Mouse (Mus musculus): ENCODE measurements around the gene Bmp7. TPM values are rescaled to one million over a fixed set of nuclear protein-coding genes. Genes with fewer than 3 reads are reported as not detected.
A peak's percentile ranks its signal among the peaks of the same experiment; 100 is the strongest.

Bmp7 gene
- 7.4 and 9.7 TPM in 2 replicates for polyA plus RNA-seq (2015; fragmentation: Nextera tagmentation; extraction: Ambion mirVana)

DNA sequence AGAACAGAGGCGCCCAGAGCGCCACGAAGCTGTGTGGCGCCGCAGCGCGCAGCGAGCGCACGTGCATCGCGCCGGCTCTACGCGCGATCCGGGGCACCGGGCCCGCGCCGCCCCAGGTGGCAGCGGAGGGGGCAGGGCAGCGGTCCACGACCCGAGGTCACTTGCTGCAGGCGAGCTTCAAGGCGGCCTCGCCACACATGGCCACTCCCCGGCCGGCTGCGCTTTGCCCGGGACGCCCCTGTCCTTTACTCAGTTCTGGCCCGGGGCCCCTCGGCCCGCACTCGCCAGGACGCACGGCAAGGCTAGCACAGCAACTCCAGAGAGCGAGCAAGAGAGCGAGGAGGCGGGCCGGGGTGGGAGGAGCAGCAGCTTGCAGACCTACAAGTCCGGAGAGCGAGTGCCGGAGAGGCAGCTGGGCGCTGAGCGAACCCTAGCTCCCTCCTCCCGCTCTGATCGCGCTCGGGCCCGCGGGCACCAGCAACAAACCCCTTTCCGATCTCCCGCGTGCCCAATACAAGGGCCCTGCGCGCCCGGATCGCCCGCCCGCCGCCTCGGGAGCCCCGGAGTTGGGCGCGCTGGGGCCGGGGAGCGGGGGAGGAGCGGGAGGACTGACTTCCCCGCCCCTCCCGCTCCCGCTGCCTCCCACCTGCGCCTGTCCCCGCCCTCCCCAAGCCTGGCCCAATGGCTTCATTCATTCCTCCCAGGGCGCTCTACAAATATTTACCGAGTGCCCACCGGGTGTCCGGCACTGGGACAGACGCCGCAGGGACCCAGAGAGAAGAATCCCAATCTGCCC lies at the start of gene Bmp7:
Bmp7 (minus strand) TSS at position 319 of the 796 bp plus-strand sequence.
- Histone ChIP-seq H3K27ac (ENCODE audit: low read length) (no peak within 1 kb of the TSS), H3K9ac (replicated peaks; ENCODE audit: low read depth, low read length) (peak within 1 kb of the TSS; percentile 50), H3K27me3 (replicated peaks; ENCODE audit: control insufficient read depth, insufficient read depth, low read length) (peaks cover 63% of the 10 kb centered on the region), H3K4me2 (ENCODE audit: low read length) (peak within 1 kb of the TSS; percentile 96), H3K4me1 (replicated peaks; ENCODE audit: control insufficient read depth, insufficient read depth, low read length) (peaks cover 23% of the 10 kb centered on the region), H3K9me3 (ENCODE audit: control insufficient read depth, low read length) (no peaks in the 10 kb centered on the region), H3K4me3 (replicated peaks; ENCODE audit: low read length) (peak within 1 kb of the TSS; percentile 51), H3K36me3 (ENCODE audit: control insufficient read depth, insufficient read depth) (no peaks in the 10 kb centered on the region)
- ATAC-seq: peak; percentile 80
- under 1% methylated on average over 82 of the region's 82 CpGs for WGBS

DNA sequence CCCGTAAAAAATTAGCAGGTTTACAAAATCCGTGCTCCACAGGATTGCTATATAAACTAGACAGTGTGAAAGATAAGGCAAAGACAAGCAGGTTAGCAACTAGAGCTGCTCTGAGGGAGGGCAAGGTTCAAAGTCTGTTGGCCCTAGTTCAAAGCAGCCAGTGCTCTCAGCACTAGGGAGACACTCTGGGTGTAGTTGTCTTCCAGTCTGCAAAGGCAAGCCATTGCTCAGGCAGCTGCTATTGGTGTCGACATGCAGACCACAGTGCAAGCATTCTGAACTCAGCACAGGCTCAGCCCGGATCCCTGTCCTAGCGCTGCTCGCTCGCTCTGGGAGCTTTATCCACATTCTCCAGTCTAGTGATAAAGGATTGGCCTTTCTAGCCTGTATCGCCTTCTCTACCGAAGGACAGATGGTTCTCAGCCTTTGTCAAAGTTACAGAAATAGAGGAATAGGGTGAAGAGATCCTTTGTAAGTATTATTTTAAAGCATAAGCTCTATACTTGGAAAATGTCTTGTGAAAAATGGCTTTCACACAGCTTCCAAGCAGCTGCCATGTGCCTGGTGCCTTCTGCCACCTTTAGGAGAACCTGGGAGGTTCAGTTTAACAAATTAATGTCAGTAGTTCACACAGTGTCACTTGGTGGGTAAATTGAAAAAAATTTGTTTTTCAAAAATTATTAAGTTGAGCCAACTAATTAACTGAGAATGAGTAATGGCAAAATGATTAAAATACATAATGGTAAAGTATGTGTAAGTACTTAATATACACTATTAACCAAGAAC lies 42.8 kb upstream of the Bmp7 start:
- Histone ChIP-seq H3K27ac (ENCODE audit: low read length) (no peak overlapping the region), H3K36me3 (ENCODE audit: control insufficient read depth, insufficient read depth) (no peaks in the 10 kb centered on the region), H3K9me3 (ENCODE audit: control insufficient read depth, low read length) (no peaks in the 10 kb centered on the region), H3K27me3 (replicated peaks; ENCODE audit: control insufficient read depth, insufficient read depth, low read length) (no peaks in the 10 kb centered on the region), H3K4me2 (ENCODE audit: low read length) (no peak overlapping the region), H3K4me1 (replicated peaks; ENCODE audit: control insufficient read depth, insufficient read depth, low read length) (0 out of 2 replicates have a peak, but pooled peaks cover 3% of the 10 kb centered on the region), H3K9ac (replicated peaks; ENCODE audit: low read depth, low read length) (no peak overlapping the region), H3K4me3 (replicated peaks; ENCODE audit: low read length) (no peak overlapping the region)
- no peak for ATAC-seq
- 77% methylated on average over 9 of the region's 9 CpGs for WGBS

DNA sequence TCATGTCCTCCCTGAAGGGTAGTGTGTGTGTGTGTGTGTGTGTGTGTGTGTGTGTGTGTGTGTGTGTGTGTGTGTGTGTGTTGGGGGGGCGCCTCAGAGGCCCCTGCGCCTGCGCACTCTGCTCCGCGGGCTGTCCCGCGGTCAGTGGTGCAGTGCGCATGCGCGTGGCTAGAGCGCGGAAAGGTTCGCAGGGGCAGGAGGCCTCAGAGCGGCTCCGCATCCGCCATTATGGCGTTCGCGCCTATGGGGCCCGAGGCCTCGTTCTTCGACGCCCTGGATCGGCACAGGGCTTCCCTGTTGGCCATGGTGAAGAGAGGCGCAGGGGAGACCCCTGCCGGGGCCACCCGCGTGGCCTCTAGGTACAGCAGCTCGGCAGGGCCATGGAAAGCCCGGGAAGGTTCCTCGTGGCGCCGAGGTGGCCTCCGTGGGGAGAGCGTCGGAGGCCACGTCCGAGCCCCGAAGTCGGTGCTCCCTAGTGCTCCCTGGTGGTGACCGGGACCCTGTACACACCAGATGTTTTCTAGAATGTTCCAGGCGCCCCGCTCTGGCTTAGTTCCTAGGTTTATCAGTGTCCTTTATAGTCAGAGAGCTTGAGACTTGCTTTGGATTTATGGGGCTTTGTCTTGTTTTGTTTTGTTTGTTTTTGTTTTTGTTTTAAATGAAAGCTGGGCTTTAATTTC lies 39.7 kb upstream of the Bmp7 start:
- Histone ChIP-seq H3K4me3 (replicated peaks; ENCODE audit: low read length) (no peak overlapping the region), H3K36me3 (ENCODE audit: control insufficient read depth, insufficient read depth) (no peaks in the 10 kb centered on the region), H3K9ac (replicated peaks; ENCODE audit: low read depth, low read length) (no peak overlapping the region), H3K4me2 (ENCODE audit: low read length) (no peak overlapping the region), H3K27me3 (replicated peaks; ENCODE audit: control insufficient read depth, insufficient read depth, low read length) (no peaks in the 10 kb centered on the region), H3K4me1 (replicated peaks; ENCODE audit: control insufficient read depth, insufficient read depth, low read length) (peaks cover 15% of the 10 kb centered on the region), H3K27ac (ENCODE audit: low read length) (no peak overlapping the region), H3K9me3 (ENCODE audit: control insufficient read depth, low read length) (no peaks in the 10 kb centered on the region)
- 95% methylated on average over 43 of the region's 43 CpGs for WGBS
- no peak for ATAC-seq

DNA sequence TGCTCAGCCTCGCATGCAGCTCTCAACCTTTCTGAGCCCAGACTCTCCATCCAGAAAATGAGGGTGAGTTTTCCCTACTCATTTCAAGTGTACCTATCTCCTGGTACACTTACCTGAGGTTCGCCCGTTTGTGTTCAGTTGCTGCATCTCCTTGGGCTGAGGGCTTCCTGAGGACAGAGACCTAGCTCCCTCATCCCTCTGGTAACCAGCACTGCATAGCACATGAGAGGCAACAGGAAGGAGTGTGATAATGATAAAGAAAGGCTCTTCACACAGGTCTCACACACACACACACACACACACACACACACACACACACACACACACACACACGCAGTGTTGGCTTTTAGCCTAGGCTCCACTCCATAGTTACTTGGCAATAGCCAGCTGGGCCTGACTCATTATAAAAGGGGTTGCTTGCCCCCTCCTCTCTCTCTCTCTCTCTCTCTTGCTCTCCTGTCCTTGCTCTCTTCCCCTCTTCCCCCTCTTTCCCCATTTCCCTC lies 38.1 kb upstream of the Bmp7 start:
- Histone ChIP-seq H3K27me3 (replicated peaks; ENCODE audit: control insufficient read depth, insufficient read depth, low read length) (no peaks in the 10 kb centered on the region), H3K9me3 (ENCODE audit: control insufficient read depth, low read length) (no peaks in the 10 kb centered on the region), H3K9ac (replicated peaks; ENCODE audit: low read depth, low read length) (no peak overlapping the region), H3K4me2 (ENCODE audit: low read length) (no peak overlapping the region), H3K36me3 (ENCODE audit: control insufficient read depth, insufficient read depth) (no peaks in the 10 kb centered on the region), H3K4me1 (replicated peaks; ENCODE audit: control insufficient read depth, insufficient read depth, low read length) (peaks cover 15% of the 10 kb centered on the region), H3K27ac (ENCODE audit: low read length) (peak overlapping the region; percentile 18; the same call in 1 of the 2 replicates), H3K4me3 (replicated peaks; ENCODE audit: low read length) (no peak overlapping the region)
- ATAC-seq: 0 out of 2 replicates have a peak, but pooled peaks have one; percentile 28
- 47% methylated on average over 4 of the region's 4 CpGs for WGBS

DNA sequence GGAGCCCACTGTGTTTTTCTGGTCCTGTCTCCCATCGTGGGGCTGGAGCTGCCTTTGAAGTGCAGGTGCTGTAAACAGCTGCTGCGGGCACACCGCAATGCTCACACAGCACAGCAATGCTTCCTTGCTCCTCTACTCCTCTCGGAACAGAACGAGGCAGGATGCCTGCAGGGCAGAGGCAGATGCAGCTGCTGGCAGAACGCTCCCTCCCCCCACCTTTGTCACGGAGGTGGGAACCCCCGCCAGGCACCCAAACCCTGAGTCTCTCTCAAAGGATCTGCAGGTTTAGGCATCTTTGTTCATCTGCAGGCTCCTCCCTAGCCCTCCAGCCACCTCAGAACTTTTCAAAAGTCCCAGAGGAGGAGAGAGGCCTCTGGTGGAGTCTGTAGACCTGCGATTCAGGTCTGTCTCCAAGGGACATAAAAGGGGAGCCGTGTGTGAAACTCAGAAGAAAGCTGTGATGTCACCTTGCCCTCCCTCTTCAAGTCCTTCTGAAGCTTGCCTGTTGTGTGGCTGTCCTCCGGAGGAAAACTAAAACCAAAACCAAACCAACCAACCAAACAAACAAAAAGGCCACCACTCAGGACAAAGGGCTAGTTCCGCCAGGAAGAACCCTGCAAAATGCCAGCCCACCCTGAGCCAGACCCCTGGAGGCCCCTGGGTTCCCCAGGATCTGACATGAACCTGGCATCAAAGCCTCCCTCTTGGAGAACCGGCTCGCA lies 37.4 kb upstream of the Bmp7 start, which contains the start of gene Spo11:
Spo11 (plus strand) TSS at position 292 of the 722 bp plus-strand sequence.
- 9% methylated on average over 14 of the region's 14 CpGs for WGBS
- no peak within 1 kb of the TSS for H3K4me3 ChIP-seq (replicated peaks; ENCODE audit: low read length)
- no peaks in the 10 kb centered on the region for H3K27me3 ChIP-seq (replicated peaks; ENCODE audit: control insufficient read depth, insufficient read depth, low read length)
- H3K9ac ChIP-seq (replicated peaks; ENCODE audit: low read depth, low read length): no peak within 1 kb of the TSS
- H3K36me3 ChIP-seq (ENCODE audit: control insufficient read depth, insufficient read depth): no peaks in the 10 kb centered on the region
- 0 out of 2 replicates have a peak within 1 kb of the TSS, but pooled peaks have one; percentile 14 for H3K4me2 ChIP-seq (ENCODE audit: low read length)
- no peaks in the 10 kb centered on the region for H3K9me3 ChIP-seq (ENCODE audit: control insufficient read depth, low read length)
- H3K4me1 ChIP-seq (replicated peaks; ENCODE audit: control insufficient read depth, insufficient read depth, low read length): peaks cover 12% of the 10 kb centered on the region
- peak within 1 kb of the TSS; percentile 18; the same call in 1 of the 2 replicates for H3K27ac ChIP-seq (ENCODE audit: low read length)
- no peak for ATAC-seq

DNA sequence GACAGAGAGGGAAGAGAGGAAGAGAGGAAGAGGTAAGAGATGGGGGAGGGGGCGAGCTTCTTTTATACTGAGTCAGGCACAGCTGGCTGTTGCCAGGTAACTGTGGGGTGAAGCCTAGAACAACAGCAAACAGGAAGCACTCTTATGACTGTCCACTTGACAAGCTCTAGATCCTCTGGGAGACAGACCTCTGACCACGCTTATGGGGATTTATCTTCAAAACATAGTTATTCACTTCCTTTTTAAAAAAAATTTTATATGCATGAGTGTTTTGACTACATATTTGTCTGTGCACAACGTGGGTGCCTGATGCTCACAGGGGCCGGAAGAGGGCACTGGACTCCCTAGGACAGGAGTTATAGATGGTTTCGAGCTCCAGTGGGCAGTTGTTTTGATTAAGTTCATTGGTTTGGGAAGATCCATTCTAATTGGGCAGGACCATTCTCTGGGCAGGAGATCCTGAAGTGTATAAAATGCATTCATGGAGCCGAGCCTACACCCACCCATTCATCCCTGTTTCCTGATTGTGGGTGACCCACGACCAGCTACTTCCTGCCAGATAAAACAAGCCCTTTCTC lies 36.6 kb upstream of the Bmp7 start:
- Histone ChIP-seq H3K4me2 (ENCODE audit: low read length) (no peak overlapping the region), H3K9me3 (ENCODE audit: control insufficient read depth, low read length) (no peaks in the 10 kb centered on the region), H3K9ac (replicated peaks; ENCODE audit: low read depth, low read length) (no peak overlapping the region), H3K27me3 (replicated peaks; ENCODE audit: control insufficient read depth, insufficient read depth, low read length) (no peaks in the 10 kb centered on the region), H3K36me3 (ENCODE audit: control insufficient read depth, insufficient read depth) (no peaks in the 10 kb centered on the region), H3K4me1 (replicated peaks; ENCODE audit: control insufficient read depth, insufficient read depth, low read length) (peaks cover 12% of the 10 kb centered on the region), H3K4me3 (replicated peaks; ENCODE audit: low read length) (no peak overlapping the region), H3K27ac (ENCODE audit: low read length) (no peak overlapping the region)
- ATAC-seq: no peak
- 23% methylated on average over 7 of the region's 7 CpGs for WGBS

DNA sequence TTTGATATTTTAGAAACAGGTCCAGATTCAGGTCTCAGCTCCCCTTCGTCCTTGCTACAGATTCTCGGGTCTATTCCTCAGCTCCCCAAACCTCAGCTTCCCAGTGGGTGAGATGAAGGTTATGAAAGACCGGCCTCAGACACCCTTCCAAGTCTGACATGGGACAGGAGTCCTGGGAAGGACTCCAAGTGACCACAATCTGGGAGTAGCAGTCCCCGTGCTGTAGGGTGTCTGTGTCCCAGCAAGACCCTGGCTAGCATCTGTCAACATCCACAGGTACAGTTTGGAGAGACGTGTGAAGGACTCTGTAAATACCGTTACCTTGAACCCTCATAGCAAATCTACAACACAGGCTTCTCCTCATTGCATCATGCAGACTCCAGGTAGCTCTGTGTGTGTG lies 35.0 kb upstream of the Bmp7 start:
- WGBS: 84% methylated on average over 6 of the region's 6 CpGs
- Histone ChIP-seq H3K27ac (ENCODE audit: low read length) (no peak overlapping the region), H3K9me3 (ENCODE audit: control insufficient read depth, low read length) (no peaks in the 10 kb centered on the region), H3K4me2 (ENCODE audit: low read length) (no peak overlapping the region), H3K4me1 (replicated peaks; ENCODE audit: control insufficient read depth, insufficient read depth, low read length) (peaks cover 12% of the 10 kb centered on the region), H3K27me3 (replicated peaks; ENCODE audit: control insufficient read depth, insufficient read depth, low read length) (no peaks in the 10 kb centered on the region), H3K4me3 (replicated peaks; ENCODE audit: low read length) (no peak overlapping the region), H3K36me3 (ENCODE audit: control insufficient read depth, insufficient read depth) (no peaks in the 10 kb centered on the region), H3K9ac (replicated peaks; ENCODE audit: low read depth, low read length) (no peak overlapping the region)
- ATAC-seq: no peak

DNA sequence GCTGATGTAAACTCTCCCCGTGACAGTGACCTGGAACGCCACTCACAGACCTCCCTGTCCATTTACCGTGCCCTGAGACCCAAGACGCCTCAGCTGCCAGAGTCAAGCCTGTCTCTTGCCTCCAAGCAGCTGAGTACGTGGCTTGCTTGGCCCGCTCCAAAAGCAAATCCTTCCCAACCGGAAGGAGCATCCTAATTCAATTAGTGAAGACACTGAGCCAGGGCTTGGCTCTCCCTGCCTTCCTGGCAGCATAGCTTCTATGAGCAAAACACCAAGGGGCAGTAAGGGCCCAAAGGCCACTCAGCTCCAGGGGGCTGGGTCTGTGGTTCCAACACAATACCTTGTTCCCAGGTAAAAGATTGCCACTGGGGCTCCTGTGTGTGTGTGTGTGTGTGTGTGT lies 34.6 kb upstream of the Bmp7 start:
- 34% methylated on average over 7 of the region's 7 CpGs for WGBS
- H3K27ac ChIP-seq (ENCODE audit: low read length): no peak overlapping the region
- no peak for ATAC-seq
- no peaks in the 10 kb centered on the region for H3K27me3 ChIP-seq (replicated peaks; ENCODE audit: control insufficient read depth, insufficient read depth, low read length)
- H3K9me3 ChIP-seq (ENCODE audit: control insufficient read depth, low read length): no peaks in the 10 kb centered on the region
- H3K4me1 ChIP-seq (replicated peaks; ENCODE audit: control insufficient read depth, insufficient read depth, low read length): peaks cover 12% of the 10 kb centered on the region
- H3K36me3 ChIP-seq (ENCODE audit: control insufficient read depth, insufficient read depth): no peaks in the 10 kb centered on the region
- no peak overlapping the region for H3K4me2 ChIP-seq (ENCODE audit: low read length)
- H3K9ac ChIP-seq (replicated peaks; ENCODE audit: low read depth, low read length): no peak overlapping the region
- no peak overlapping the region for H3K4me3 ChIP-seq (replicated peaks; ENCODE audit: low read length)
